Mouse (Mus musculus) erythroblast, embryonic 14.5 days (primary cell): ENCODE data around the gene Syn3.

Source experiments
- GATA1 ChIP-seq: IDR thresholded peaks from 2 replicates; pipeline ENCODE4 v1.6.1; 2012; ENCODE audit warnings: low read length, inconsistent platforms, mixed read lengths
- TAL1 ChIP-seq: IDR thresholded peaks from 3 replicates; pipeline ENCODE4 v1.6.1; 2012; ENCODE audit warnings: low read length, inconsistent platforms, mixed read lengths

DNA sequence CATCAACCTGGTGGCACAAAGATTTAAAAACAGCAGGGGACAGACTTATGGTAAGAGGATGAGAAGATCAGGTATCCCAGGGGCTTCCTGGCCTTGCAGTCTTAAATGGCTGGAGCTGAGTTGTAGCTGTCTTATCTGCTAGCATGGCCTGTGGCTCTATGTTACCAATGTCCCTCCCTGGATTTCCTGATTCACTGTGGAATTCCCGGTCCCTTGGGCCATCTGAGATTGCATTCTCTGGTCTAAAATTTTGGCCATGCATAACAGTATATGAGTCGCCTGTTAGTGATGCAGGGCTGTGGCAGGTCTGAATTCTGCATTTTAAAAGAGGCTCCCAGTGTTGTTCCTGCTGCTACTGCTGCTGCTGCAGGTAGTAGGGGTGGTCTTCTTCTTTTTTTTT lies 382.4 kb downstream of the Syn3 start:
- TF ChIP-seq TAL1 (no peak), GATA1 (no peak)
